Mouse (Mus musculus): ENCODE data around the gene Eif5a. TPM values are rescaled to one million over a fixed set of nuclear protein-coding genes. Genes with fewer than 3 reads are reported as not detected.
"Not testable (repeated sequence)": the region's sequence is repeated elsewhere in the genome, so short reads cannot be mapped to it uniquely, and the experiment has no call there.

Eif5a gene
- polyA plus RNA-seq, 1 experiment, result 230 TPM

- under 1% methylated on average over 62 of the region's 65 CpGs for WGBS
- Histone ChIP-seq H3K4me3 (ENCODE audit: low read depth, low read length) (peak overlapping the region; percentile 95), H3K27ac (ENCODE audit: insufficient read depth, low read depth, low read length) (peak overlapping the region; percentile 93), H3K27me3 (ENCODE audit: control insufficient read depth, insufficient read depth, low read length) (no peaks in the 10 kb centered on the region), H3K4me1 (ENCODE audit: control insufficient read depth, insufficient read depth, insufficient read length, low read length) (peaks cover 6% of the 10 kb centered on the region; the same call in 1 of the 2 replicates), H3K36me3 (ENCODE audit: control insufficient read depth, insufficient read depth, low read length) (peaks cover 31% of the 10 kb centered on the region)
- TF ChIP-seq POLR2A (IDR thresholded peaks at IDR 0.05; ENCODE audit: low read depth, low read length), result no peak
- 0 out of 2 replicates have a peak, but pooled peaks have one; percentile 6 for TF ChIP-seq CTCF (IDR thresholded peaks at IDR 0.05; ENCODE audit: extremely low read depth, insufficient read length, insufficient replicate concordance, low read depth, low read length)
Observed at GRCm38 (mm10) chr11:69920266-69921031, 1.3 kb downstream of the Eif5a start.

DNA sequence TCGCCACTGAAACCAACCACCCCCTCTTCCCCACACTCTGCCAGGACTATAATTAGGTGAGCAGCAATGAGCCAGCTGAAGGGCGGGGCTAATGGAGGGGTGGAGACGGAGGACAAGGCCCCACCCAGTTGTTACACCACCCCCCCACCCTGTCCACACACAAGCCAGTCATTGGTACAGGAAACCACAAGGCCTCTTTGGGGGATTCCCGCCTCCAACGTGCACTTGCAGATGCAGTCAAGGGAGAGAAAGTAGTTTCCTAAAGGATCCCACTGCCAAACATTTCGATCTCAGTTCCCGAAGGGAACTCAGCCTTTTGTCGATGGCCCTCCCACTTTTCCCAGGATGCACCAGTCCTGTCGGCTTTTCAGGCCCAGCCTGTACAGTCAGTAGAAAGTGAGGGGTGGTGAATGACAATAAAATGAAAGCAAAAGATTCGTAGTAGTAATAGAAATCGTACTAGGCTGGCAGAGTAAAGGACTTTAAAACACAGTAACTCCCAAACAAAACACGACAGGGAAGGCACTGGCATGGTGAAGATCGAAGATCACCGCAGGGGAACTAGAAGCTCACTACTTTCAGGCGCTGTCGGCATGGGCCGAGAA is 2.0 kb downstream of the Eif5a start:
- peaks cover 35% of the 10 kb centered on the region for H3K36me3 ChIP-seq (ENCODE audit: control insufficient read depth, insufficient read depth, low read length)
- under 1% methylated on average over 17 of the region's 17 CpGs for WGBS

GRCm38 (mm10) chr11:69919053-69919452 is 2.7 kb downstream of the Eif5a start:
- H3K4me3 ChIP-seq (ENCODE audit: low read depth, low read length), result no peak overlapping the region
- TF ChIP-seq POLR2A (IDR thresholded peaks at IDR 0.05; ENCODE audit: low read depth, low read length) (no peak), CTCF (IDR thresholded peaks at IDR 0.05; ENCODE audit: extremely low read depth, insufficient read length, insufficient replicate concordance, low read depth, low read length) (no peak)
- peaks cover 35% of the 10 kb centered on the region for H3K36me3 ChIP-seq (ENCODE audit: control insufficient read depth, insufficient read depth, low read length)
- H3K27me3 ChIP-seq (ENCODE audit: control insufficient read depth, insufficient read depth, low read length), result no peaks in the 10 kb centered on the region
- H3K27ac ChIP-seq (ENCODE audit: insufficient read depth, low read depth, low read length), result no peak overlapping the region
- 44% methylated on average over 9 of the region's 9 CpGs for WGBS
- peaks cover 12% of the 10 kb centered on the region for H3K4me1 ChIP-seq (ENCODE audit: control insufficient read depth, insufficient read depth, insufficient read length, low read length)

More for the DNA sequence above, 2.0 kb downstream of the Eif5a start:
- no peaks in the 10 kb centered on the region for H3K27me3 ChIP-seq (ENCODE audit: control insufficient read depth, insufficient read depth, low read length)
- H3K4me3 ChIP-seq (ENCODE audit: low read depth, low read length), result peak overlapping the region; percentile 95
- H3K27ac ChIP-seq (ENCODE audit: insufficient read depth, low read depth, low read length), result peak overlapping the region; percentile 88
- TF ChIP-seq CTCF (IDR thresholded peaks at IDR 0.05; ENCODE audit: extremely low read depth, insufficient read length, insufficient replicate concordance, low read depth, low read length) (no peak), POLR2A (IDR thresholded peaks at IDR 0.05; ENCODE audit: low read depth, low read length) (no peak)
- peaks cover 10% of the 10 kb centered on the region for H3K4me1 ChIP-seq (ENCODE audit: control insufficient read depth, insufficient read depth, insufficient read length, low read length)

- no peaks in the 10 kb centered on the region for H3K27me3 ChIP-seq (ENCODE audit: control insufficient read depth, insufficient read depth, low read length)
- H3K36me3 ChIP-seq (ENCODE audit: control insufficient read depth, insufficient read depth, low read length), result peaks cover 35% of the 10 kb centered on the region
- WGBS, result 71% methylated on average over 5 of the region's 5 CpGs
- no peak overlapping the region for H3K27ac ChIP-seq (ENCODE audit: insufficient read depth, low read depth, low read length)
- H3K4me1 ChIP-seq (ENCODE audit: control insufficient read depth, insufficient read depth, insufficient read length, low read length), result peaks cover 15% of the 10 kb centered on the region
- H3K4me3 ChIP-seq (ENCODE audit: low read depth, low read length), result no peak overlapping the region
- TF ChIP-seq CTCF (IDR thresholded peaks at IDR 0.05; ENCODE audit: extremely low read depth, insufficient read length, insufficient replicate concordance, low read depth, low read length), result no peak
- TF ChIP-seq POLR2A (IDR thresholded peaks at IDR 0.05; ENCODE audit: low read depth, low read length), result no peak
Observed at GRCm38 (mm10) chr11:69918118-69918517, 3.6 kb downstream of the Eif5a start.

DNA sequence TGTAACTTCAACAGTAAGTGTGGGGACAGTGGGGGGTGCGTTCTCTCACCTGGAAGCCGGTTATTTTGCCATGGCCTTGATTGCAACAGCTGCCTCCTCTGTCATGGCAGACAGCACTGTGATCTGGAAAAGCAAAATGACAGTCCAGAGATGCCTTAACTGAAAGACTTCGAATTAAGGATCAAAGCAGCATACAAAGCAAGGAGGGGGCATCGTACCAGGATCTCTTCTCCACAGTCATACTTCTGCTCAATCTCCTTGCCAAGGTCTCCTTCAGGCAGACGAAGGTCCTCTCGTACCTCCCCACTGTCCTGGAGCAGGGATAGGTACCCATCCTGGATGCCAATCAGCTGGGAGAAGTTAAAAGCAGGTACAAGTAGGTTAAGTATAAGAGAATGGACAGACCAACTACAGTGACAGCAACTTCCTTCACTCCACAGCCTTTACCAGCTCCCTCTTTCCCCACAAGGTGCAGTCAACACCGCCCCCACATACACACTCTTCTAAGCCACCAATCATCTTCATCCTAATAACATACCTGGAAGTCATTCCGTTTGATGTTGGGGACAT is 4.3 kb downstream of the Eif5a start:
- no peak for TF ChIP-seq CTCF (IDR thresholded peaks at IDR 0.05; ENCODE audit: extremely low read depth, insufficient read length, insufficient replicate concordance, low read depth, low read length)
- TF ChIP-seq POLR2A (IDR thresholded peaks at IDR 0.05; ENCODE audit: low read depth, low read length), result no peak
- Histone ChIP-seq H3K27ac (ENCODE audit: insufficient read depth, low read depth, low read length) (no peak overlapping the region), H3K36me3 (ENCODE audit: control insufficient read depth, insufficient read depth, low read length) (peaks cover 35% of the 10 kb centered on the region), H3K4me3 (ENCODE audit: low read depth, low read length) (no peak overlapping the region), H3K27me3 (ENCODE audit: control insufficient read depth, insufficient read depth, low read length) (no peaks in the 10 kb centered on the region), H3K4me1 (ENCODE audit: control insufficient read depth, insufficient read depth, insufficient read length, low read length) (peaks cover 14% of the 10 kb centered on the region)
- whole genome bisulfite sequencing, result 80% methylated on average over 8 of the region's 8 CpGs

DNA sequence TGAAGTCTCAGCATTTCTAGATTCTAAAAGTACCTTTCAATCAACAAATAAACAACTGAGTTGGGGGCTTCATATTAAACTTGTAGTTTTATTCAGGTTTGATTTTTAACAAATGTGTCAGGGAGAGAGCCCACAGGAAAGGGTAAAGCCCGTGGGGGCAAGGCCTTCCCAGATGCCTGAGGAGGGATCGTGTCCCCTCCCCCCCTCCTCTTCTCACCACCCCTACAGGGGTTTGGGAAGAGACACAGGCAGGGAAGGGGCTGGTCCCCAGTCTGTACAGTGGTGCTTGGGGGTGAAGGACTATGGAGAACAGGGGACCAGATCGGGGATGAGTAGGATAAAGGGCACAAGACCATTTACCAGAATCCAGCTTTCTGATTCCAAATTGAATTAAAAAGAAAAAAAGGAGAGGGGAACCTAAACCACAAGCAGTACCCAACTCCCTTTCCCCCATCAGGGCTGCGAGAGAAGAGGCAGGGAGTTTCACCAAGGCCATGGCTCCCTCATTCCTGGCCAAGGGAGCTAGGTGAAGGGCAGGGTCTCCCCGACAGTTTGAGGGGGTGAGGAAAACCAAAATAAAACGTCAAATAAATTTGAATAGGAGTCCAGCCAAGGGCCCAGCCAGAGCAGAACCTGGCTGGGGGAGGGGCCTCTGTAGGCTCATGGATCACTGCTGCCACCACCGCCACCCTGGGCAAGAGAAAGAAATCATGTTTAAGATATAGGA is 4.9 kb downstream of the Eif5a start:
- H3K27me3 ChIP-seq (ENCODE audit: control insufficient read depth, insufficient read depth, low read length); H3K4me3 ChIP-seq (ENCODE audit: low read depth, low read length); H3K27ac ChIP-seq (ENCODE audit: insufficient read depth, low read depth, low read length): not testable (repeated sequence)
- peaks cover 41% of the 10 kb centered on the region for H3K36me3 ChIP-seq (ENCODE audit: control insufficient read depth, insufficient read depth, low read length)
- peaks cover 14% of the 10 kb centered on the region for H3K4me1 ChIP-seq (ENCODE audit: control insufficient read depth, insufficient read depth, insufficient read length, low read length)
- 61% methylated on average over 7 of the region's 7 CpGs for WGBS

All from small intestine, adult 2 months (tissue).